Mouse (Mus musculus) heart, adult 2 months (tissue): ENCODE measurements around the gene Crybb1. TPM values are rescaled to one million over a fixed set of nuclear protein-coding genes. Genes with fewer than 3 reads are reported as not detected.
A peak's percentile ranks its signal among the peaks of the same experiment; 100 is the strongest.

Source experiments
- DNase-seq, 2 experiments: peaks; one replicate each; pipeline ENCODE4 v3.0.0; 2021
- H3K27ac ChIP-seq: fragments of 200-600 bp; 2 replicates; pipeline ENCODE4 v1.8.1; 2022
- H3K27me3 ChIP-seq: fragments of 200-500 bp; 2 replicates; pipeline ENCODE4 v1.6.1; 2012; ENCODE audit warnings: mild to moderate bottlenecking, low read length, inconsistent platforms, mixed read lengths; ENCODE audit not compliant: control insufficient read depth, insufficient read depth
- H3K36me3 ChIP-seq: fragments of 200-500 bp; 2 replicates; pipeline ENCODE4 v1.6.1; 2012; ENCODE audit warnings: low read length, inconsistent platforms; ENCODE audit not compliant: control insufficient read depth, insufficient read depth
- H3K4me1 ChIP-seq: fragments of 200-500 bp; 2 replicates; pipeline ENCODE4 v1.6.1; 2011; ENCODE audit warnings: low read length; ENCODE audit not compliant: control insufficient read depth, insufficient read depth
- H3K4me3 ChIP-seq: fragments of 200-600 bp; 2 replicates; pipeline ENCODE4 v1.8.1; 2022
- H3K79me2 ChIP-seq: fragments of 200-500 bp; replicated peaks from 2 replicates; pipeline ENCODE4 v1.6.1; 2012; ENCODE audit warnings: mild to moderate bottlenecking, inconsistent platforms, low read length, moderate library complexity, mixed read lengths; ENCODE audit not compliant: control insufficient read depth, insufficient read depth
- H3K9ac ChIP-seq: fragments of 200-500 bp; 2 replicates; pipeline ENCODE4 v1.6.1; 2012; ENCODE audit warnings: low read depth, mild to moderate bottlenecking, control low read depth, inconsistent platforms, low read length, mixed read lengths
- CTCF ChIP-seq: fragments of 200-600 bp; IDR thresholded peaks from 2 replicates; pipeline ENCODE4 v1.8.1; 2022; ENCODE audit warnings: antibody characterized with exemption, mild to moderate bottlenecking, moderate library complexity
- EP300 ChIP-seq: fragments of 200-500 bp; IDR thresholded peaks from 2 replicates; pipeline ENCODE4 v1.6.1; 2011; ENCODE audit warnings: low read depth, low read length, control low read depth; ENCODE audit not compliant: insufficient read depth
- POLR2A ChIP-seq: fragments of 200-500 bp; IDR thresholded peaks from 2 replicates; pipeline ENCODE4 v1.6.1; 2011; ENCODE audit warnings: mild to moderate bottlenecking, low read depth, low read length, control low read depth; ENCODE audit not compliant: insufficient read depth
- WGBS: fragments of 180-500 bp; shearing (Covaris S2); methylation state at CpG from one replicate; pipeline ENCODE4 v1.1.7; 2018; 5-methylcytosine and 5-hydroxymethylcytosine counted together
- intact Hi-C: fragments of 180-260 bp; cut with DNase I; formaldehyde crosslinking; loops from one replicate; pipeline ENCODE4 v1.15.1; 2025
- polyA plus RNA-seq: library from polyadenylated mRNA; depleted of rRNA; stranded (reverse); fragments of >200 nt; gene quantifications from 2 replicates; pipeline ENCODE4 v1.2.3, GENCODE M21; 2012
- total RNA-seq, 2 experiments: library from RNA; stranded (reverse); gene quantifications; 2 replicates each; pipeline ENCODE4 v1.2.3; 2021

Crybb1 gene
- total and polyA plus RNA-seq, 3 experiments = 1.5 to 3.3 (median 2.3) TPM

DNA sequence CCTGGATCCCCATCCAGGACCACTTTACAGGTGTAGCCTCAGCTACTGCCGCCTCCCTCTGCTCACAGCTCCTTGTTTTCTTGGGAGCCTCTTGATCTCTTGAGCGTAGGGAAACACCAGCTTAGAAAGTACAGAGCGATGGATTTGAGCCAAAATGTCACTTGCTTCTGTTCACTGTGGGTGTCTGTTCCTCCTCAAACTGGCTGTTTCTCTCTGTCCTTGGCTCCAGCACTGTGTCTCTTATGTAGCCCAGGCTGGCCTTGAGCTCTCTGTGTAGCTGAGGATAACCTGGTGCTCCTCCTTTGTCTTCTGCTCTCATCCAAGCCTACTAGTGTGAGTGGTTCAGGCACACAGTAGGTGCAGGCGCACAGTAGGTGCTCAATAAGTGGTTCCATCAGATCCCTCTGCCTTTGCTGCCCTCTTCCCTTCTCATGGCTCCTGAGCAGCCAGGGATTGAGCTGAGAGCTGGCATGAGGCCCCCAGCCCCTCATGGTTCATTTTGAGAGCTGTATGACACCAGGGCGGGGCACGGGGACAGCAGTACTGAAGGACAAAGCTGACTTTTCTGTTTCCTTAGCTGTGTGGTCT lies 45.2 kb downstream of the Crybb1 start:
- intact Hi-C loops = loop anchor here (2.0 kb wide), 1 partner anchor 14 kb away; no protein-coding TSS in a partner anchor
- TF ChIP-seq CTCF (no peak), POLR2A (no peak), EP300 (no peak)
- 70% methylated on average over 6 of the region's 6 CpGs for WGBS

GRCm38 (mm10) chr5:112301694-112302093 lies 46.1 kb downstream of the Crybb1 start:
- H3K27ac ChIP-seq = no peak overlapping the region
- no peak overlapping the region for H3K4me3 ChIP-seq
- no peaks in the 10 kb centered on the region for H3K27me3 ChIP-seq
- H3K79me2 ChIP-seq = peaks cover 8% of the 10 kb centered on the region; the same call in 1 of the 2 replicates
- H3K9ac ChIP-seq = no peak overlapping the region
- WGBS = 72% methylated on average over 4 of the region's 4 CpGs
- H3K36me3 ChIP-seq = no peaks in the 10 kb centered on the region
- H3K4me1 ChIP-seq = peaks cover 35% of the 10 kb centered on the region
- intact Hi-C loops = loop anchor here (2.0 kb wide), 1 partner anchor 13 kb away; no protein-coding TSS in a partner anchor
- DNase-seq = no peak
- no peak for TF ChIP-seq POLR2A
- peak; percentile 42 for TF ChIP-seq CTCF
- no peak for TF ChIP-seq EP300

More for the DNA sequence above, 45.2 kb downstream of the Crybb1 start:
- Histone ChIP-seq H3K79me2 (peaks cover 9% of the 10 kb centered on the region; the same call in 1 of the 2 replicates), H3K4me3 (no peak overlapping the region), H3K27ac (peak overlapping the region; percentile 16), H3K27me3 (no peaks in the 10 kb centered on the region), H3K4me1 (peaks cover 38% of the 10 kb centered on the region), H3K36me3 (no peaks in the 10 kb centered on the region), H3K9ac (no peak overlapping the region)
- DNase-seq = no peak

DNA sequence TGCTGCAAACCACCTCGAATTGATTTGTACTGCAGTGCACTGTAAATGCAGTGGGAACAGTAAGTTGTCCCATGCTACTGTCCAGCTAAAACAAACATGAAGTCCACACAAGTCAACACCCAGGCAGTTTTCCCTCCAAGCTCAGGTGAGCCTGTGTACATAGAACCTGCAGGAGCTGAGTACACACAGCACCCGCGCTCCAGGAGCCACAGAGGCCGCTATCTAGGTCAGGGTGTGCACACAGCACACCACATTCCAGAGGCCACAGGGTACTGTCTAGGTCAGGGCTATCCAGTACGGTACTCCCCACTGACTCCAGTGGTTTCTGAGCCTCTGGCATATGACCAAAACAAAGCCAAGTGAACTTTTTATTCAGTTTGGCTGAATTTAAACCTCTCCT lies 46.7 kb downstream of the Crybb1 start:
- Histone ChIP-seq H3K27me3 (no peaks in the 10 kb centered on the region), H3K4me1 (peaks cover 29% of the 10 kb centered on the region), H3K36me3 (no peaks in the 10 kb centered on the region), H3K4me3 (no peak overlapping the region), H3K27ac (no peak overlapping the region), H3K79me2 (peaks cover 8% of the 10 kb centered on the region; the same call in 1 of the 2 replicates), H3K9ac (no peak overlapping the region)
- intact Hi-C loops = no loop called here
- TF ChIP-seq EP300 = no peak
- TF ChIP-seq CTCF = no peak
- no peak for TF ChIP-seq POLR2A
- 67% methylated on average over 5 of the region's 5 CpGs for WGBS
- no peak for DNase-seq

DNA sequence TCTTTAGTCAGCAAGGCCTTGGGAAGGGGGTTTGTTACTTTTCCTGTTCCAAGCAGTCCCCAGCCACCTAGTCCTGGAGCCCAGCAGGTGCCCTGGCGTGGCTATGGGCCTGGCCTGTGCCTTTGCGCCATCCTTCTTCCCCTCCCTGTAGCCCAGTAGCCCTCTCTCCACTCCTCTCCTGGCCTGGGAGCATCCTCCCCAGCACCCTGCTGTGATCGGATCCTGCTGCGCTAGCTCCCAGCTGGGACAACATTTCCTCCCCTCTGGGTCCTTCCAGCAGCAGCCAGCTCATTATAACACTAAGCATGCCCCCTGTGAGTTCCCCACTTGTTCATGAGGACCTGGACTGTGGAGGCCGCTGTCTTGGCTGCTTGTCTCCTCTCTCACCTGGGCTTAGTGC lies 50.2 kb downstream of the Crybb1 start:
- no peak for TF ChIP-seq EP300
- no peak for TF ChIP-seq POLR2A
- no peak for TF ChIP-seq CTCF
- Histone ChIP-seq H3K79me2 (peaks cover 9% of the 10 kb centered on the region), H3K36me3 (no peaks in the 10 kb centered on the region), H3K4me1 (peaks cover 4% of the 10 kb centered on the region), H3K9ac (no peak overlapping the region), H3K4me3 (no peak overlapping the region), H3K27ac (no peak overlapping the region), H3K27me3 (no peaks in the 10 kb centered on the region)
- WGBS = 86% methylated on average over 5 of the region's 5 CpGs
- DNase-seq = no peak
- intact Hi-C loops = no loop called here

GRCm38 (mm10) chr5:112313222-112313885 lies 57.7 kb downstream of the Crybb1 start:
- no peak overlapping the region for H3K9ac ChIP-seq
- WGBS = 79% methylated on average over 11 of the region's 11 CpGs
- peaks cover 4% of the 10 kb centered on the region for H3K79me2 ChIP-seq
- H3K4me1 ChIP-seq = peaks cover 4% of the 10 kb centered on the region
- no peaks in the 10 kb centered on the region for H3K27me3 ChIP-seq
- TF ChIP-seq POLR2A (no peak), CTCF (no peak), EP300 (no peak)
- no peak overlapping the region for H3K27ac ChIP-seq
- intact Hi-C loops = no loop called here
- no peak for DNase-seq
- H3K4me3 ChIP-seq = no peak overlapping the region
- no peaks in the 10 kb centered on the region for H3K36me3 ChIP-seq

DNA sequence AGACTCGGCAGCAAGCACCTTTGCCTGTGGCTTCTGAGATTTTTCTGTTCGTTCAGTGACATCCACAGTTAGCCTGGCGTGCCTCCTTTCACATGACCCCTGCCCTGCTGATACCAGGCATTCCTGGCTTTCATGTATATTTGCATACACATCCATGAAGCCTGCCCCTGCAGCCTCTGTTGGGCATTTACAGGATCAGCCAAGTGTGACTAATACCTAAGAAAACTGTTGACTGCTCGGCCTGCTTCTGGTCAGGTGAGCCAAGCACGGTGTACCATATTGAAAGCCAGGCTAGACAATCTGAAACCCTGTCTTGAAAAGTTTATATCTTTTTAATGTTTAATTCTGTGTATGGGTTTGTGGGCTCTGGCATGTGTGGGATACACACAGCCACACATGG lies 60.9 kb downstream of the Crybb1 start:
- DNase-seq = no peak
- Histone ChIP-seq H3K4me3 (no peak overlapping the region), H3K79me2 (no peaks in the 10 kb centered on the region), H3K4me1 (peaks cover 8% of the 10 kb centered on the region), H3K9ac (no peak overlapping the region), H3K27me3 (no peaks in the 10 kb centered on the region), H3K36me3 (no peaks in the 10 kb centered on the region), H3K27ac (peak overlapping the region; percentile 61)
- intact Hi-C loops = loop anchor here (2.0 kb wide), 1 partner anchor 32 kb away; no protein-coding TSS in a partner anchor
- TF ChIP-seq POLR2A (no peak), EP300 (no peak), CTCF (no peak)
- WGBS = 85% methylated on average over 5 of the region's 5 CpGs
